Mouse (Mus musculus) central nervous system, embryonic 11.5 days (tissue): ENCODE measurements around the gene Gm21905. TPM values are rescaled to one million over a fixed set of nuclear protein-coding genes. Genes with fewer than 3 reads are reported as not detected.

ENCODE experiments used
- polyA plus RNA-seq: library from polyadenylated mRNA; depleted of rRNA; stranded (reverse); fragments of >200 nt; gene quantifications from 2 replicates; pipeline ENCODE4 v1.2.3, GENCODE M21; 2012; rRNA removed

Gene Gm21905
- not detected in 2 replicates for polyA plus RNA-seq

GRCm38 (mm10) chr5:67946321-67946720, at the start of gene Gm21905:
TSS of gene Gm21905 (minus strand) at chr5:67946421.

DNA sequence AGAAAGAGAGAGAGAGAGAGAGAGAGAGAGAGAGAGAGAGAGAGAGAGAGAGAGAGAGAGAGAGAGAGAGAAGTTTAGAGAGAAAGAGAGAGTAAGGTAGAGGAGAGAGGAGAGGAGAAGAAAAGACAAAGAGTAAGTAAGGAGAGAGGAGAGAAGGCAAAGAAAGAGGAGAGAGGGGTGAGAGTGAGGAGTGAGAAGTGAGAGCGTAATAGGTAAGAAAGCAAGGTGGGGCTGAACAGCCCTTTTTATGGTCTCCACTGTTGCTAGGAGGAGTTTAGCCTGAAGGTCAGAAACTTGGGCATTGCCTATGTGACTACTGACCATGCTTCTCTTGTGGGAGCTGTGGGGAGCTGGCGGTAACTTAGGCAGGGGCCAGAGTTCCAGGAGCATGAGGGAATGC, 4.9 kb downstream of the Gm21905 start, which contains the start of gene Gm5108:
Gene Gm5108, plus strand, starts transcription at position 301 of the 400 bp plus-strand sequence.

Other genes starting within 250 kb of the Gm21905 start
- gene Atp8a1, start 99.0 kb downstream of the Gm21905 start, polyA plus RNA-seq = 16.9 and 20.1 TPM in 2 replicates
- gene Gm5108, start 4.8 kb downstream of the Gm21905 start, polyA plus RNA-seq = not detected in 2 replicates
- gene Grxcr1, start 85.4 kb upstream of the Gm21905 start, polyA plus RNA-seq = 0.12 TPM in 2 replicates